Mouse (Mus musculus): ENCODE measurements at regions not wholly inside any gene's neighbourhood (a gene's known extent, or its start where the extent isn't known, plus 50 kb on each side); places are given as distances from the start of the nearest gene placed in this dataset.

DNA sequence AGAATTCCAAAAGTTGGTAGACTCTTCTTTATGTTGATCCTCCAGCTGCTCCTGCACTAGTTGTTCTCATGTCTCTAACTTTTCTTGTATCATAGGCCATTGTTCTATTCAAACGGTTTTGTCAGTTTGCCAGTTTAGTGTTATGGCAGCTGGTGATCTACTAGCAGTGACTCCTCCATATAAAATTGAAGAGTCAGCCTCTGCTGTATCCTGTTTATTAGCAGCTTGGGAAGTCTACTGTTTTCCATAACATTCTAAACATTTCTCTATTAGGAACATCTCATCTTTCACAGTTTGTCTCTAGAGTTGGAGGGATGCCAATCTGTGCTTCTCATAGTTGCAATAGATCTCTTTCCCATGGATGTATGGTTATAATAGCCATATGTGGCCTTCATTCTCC lies 58.6 kb downstream of the Drd1 start:
- no peak for DNase-seq

DNA sequence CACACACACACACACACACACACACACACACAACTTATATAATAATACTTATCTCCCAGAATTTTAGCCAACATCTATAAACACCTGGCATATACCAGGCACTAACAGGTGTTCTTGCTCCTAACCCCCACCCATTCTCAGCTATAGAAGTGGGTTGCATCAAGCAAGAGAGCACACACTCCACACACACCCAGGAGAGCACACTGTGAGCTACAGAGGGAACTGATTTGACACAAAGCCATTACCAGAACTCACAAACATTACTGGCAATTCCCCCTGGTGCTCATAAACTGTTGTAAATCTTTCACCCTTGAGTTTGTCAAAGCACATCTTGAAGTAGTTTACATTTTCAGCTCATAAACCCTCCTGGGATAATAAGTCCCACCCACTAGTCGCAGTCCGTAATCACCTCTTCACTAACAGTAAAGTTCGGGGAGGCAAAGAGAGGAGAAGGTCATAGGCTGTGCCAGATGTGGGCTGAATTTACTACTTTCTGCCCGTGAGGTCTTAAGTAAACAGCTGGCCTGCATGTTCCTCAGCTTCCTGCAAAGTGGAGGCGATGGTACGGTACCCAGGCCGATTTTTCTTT lies 62.5 kb downstream of the Drd1 start:
- DNase-seq = no peak

DNA sequence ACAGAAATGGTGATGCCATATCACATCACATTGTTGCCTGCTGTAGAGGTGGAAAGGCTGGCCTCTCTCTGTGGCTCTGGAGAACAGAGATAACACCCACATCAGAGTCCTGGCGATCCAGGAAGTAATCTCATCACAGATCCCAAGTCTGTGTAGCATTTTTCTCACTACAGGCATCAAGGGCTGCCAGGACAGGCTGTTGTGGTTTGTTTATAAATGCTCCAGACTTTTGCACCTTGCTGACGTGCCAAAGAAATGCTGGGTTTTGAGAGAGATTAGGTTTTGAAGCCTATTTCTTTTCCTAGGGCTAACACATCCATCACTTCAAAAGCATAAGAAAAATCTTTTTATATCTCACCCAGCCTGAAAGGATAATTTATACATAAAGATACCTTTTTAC lies 76.3 kb downstream of the Drd1 start:
- no peak for DNase-seq

DNA sequence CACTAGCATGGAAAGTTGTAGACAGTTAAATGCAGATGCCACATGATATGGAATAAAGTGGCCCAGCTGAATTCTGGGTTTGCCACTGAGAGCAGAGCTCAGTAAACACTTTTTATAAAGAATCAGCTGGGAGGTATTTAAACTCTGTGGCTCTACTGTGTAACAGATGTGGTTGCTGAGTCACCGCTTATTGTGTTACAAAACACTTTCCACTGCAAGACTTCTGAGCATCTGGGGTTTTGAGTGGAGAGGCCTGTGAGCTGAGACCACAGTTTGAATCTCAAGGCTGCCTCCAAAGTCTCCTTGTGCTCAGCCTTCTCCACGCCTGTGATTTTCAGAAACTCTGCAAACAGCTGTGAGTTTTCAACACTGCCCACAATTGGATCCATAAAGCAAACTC lies 86.1 kb downstream of the Drd1 start:
- no peak for DNase-seq

DNA sequence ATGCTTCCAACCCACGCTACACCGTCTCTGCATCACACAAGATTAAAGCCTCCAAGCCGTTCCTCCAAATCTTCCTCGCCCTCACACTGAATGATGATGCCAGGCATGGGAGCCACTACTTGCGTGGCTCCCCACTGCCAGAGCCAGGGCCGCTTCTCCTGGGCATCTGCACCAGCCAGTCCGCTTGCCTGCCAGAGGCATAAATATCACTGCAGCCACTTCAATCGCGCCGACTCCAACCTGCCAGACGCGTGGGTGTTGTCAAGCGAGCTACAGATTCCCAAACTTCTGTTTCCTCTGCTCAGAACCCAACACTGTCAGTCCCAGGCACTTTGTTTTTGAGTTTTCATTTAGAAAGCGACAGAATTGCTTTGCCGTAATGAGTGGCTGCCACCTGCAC lies 99.3 kb downstream of the Drd1 start:
- DNase-seq = no peak

DNA sequence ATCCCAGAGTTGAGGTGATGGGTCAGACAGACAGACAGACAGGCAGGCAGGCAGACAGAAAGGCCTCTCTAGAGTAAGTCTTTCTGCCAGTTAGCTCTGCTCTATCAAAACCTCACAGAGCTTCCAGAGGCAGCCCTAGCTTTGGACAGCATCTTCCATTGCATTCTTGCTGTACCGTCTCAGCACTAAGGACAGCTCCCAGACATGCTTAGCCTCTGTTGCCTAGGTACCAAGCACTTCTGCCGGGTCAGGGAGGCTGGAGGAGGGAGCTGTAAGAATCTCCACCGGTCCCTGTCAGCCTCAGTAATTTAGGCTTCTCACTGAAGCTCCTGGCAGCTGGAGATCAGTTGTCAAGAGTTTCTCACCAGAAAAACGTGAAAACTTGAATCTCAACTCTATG lies 107.4 kb downstream of the Drd1 start:
- no peak for DNase-seq

DNA sequence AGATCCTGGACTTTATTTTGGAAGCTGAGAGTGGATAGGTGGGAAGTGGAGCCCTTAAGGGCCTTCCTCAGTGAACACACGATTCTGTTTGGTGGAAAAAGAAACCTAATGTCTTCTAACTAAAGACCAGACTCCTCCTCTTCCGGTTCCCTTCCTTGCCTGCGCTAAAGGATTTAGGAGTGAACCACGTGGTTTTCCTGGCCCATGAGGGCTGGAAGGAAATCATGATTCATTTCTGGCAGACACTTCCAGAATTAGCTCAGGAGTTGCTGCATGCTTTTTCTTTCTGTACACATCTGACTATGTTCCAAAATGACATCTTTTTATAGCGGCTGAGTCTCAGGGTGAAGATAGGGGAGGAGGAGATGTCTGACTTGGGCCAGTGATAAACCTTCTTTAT lies 109.8 kb downstream of the Drd1 start:
- no peak for DNase-seq

DNA sequence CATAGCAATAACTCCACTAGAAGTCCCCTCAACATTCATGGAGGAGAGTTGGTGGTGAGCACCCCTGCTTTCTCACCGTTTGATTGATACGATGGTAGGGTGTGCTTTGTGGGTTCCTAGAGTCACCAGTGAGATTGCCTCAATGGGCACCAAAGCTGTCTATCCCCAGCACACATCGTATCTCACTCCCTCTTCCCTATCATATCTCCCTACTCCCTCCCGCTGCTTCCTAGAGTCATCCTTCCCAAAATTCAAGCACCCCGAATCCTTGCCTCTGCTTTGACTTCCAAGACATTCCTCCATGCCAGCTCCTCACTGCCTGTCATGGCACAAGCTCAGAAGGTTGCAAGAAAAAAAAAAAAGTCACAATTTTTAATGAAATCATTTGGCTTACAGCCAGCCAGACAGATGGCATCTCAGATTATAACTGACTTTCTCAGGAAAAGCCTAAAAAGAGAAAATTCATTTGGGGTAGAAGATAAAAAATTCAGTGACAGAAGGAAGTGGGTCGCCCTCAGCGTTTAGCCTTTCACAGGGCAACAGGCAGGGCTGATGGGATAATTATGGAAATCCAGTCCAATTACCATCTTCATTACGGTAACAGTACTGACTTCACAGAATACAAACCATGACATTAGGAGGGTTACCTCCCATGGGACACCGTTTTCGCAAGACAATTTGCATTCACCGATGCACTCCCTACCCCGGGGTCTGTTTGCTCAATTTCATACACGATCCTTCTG lies 114.3 kb downstream of the Drd1 start:
- DNase-seq = peak; percentile 84 to 88

DNA sequence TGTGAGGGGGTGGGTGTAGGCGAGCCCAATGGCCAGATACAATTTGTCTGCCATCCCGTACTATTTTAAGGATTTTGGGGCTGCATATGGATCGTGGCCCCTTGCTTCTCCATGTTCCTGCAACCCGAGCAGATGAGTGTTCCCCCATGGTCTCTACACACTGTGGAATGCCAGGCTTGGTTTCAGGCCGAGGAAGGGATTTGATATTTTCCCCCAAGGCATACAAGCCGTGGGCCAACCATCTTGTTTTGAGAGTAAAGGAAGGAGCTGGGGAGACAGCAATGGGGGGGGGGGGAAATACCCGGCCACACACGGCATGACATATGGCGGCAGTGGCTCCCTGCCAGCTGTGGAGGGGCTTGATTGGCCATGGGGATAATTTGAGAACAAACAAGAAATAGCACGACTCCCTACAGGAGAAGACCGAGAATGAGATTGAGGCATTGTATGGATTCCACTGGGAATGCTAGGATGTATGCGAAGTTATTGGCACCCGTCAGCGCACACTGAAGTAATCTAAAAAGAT lies 120.3 kb downstream of the Drd1 start:
- DNase-seq = peak; percentile 72 to 79

DNA sequence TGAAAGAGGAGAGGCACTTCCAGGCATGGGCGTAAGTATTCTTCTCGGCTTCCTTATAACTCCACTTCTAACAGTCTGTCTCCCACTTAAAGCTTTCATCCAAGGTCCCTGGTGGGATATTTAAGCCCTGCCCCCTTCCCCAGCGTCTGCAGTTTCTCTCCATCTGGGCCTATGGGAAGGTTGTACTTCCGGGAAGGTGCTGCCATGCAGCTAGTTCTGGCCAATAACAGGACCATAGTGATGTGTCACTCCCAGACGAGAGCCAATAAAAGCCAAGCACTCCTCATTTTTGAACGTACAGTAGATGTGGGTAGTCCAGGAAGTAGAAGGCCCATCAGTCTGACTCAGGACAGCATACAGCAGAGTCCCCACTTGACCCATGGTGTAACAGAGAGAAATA lies 121.0 kb downstream of the Drd1 start:
- no peak for DNase-seq

DNA sequence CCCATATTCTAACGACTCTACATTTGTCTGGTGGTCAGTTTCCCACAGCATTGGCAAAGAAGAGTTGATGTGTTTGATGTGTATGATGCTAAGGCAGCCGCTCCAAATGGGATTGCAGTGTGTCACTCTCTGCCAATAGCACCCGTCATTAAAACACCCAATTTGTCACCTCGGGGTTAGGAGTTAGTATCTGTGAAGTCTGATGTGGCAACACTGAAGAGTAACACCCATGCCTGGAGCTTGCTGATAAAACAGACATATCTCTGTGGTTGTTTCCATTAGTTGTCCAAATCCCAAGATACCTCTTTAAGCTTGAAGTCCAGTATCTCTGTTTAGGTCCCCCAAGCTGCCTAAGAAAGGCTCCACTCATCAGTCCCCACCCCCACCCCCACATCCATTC lies 129.4 kb downstream of the Drd1 start:
- DNase-seq = no peak

DNA sequence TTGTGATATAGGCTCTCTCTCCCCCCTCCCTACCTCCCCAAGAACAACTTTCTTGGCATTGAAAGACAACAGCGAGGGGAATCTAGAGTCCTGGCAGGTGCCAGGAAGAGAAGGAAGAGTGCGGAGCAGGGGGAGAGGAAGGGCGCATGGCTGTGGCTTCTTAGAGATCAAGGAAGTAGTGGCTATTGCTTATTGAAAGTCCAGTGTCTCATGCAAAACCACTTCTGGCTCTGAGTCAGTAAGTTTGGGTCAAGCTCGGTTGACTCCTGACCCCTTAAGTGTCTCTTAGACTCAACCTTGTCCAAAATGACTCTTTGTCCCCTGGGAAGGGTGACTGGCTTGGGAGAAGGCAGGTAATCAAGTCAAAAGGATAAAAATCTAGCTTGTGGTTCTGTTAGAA lies 131.1 kb downstream of the Drd1 start:
- DNase-seq = no peak

DNA sequence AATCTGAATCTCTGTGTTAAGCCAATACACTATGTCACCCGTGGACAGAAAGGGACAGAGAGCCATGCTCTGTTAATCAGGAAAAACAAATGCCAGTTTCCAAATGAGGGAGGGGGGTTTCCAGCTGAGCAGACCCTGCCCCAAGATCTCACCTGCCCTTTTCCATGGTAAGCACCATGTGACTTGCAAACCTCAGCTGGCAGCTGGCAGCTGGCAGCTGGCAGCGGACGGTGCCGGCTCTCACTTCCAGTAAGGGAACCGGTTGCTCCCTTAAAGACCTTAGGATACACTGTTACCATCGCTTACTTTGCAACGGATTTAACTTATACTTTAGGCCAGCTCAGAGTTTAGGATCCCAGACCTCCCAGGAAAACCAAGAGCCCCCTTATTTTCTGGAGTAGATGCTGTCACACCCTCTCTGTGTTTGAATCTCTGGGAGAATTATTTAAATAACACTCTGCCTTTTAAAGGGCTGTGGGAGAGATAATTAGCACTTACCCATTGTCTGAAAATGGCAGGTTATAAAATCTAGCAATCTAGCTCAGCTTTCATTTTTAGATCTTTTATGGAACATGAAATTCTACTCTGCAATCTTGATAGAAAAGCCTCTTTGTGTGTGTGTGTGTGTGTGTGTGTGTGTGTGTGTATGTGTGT lies 131.7 kb downstream of the Drd1 start:
- DNase-seq = no peak

DNA sequence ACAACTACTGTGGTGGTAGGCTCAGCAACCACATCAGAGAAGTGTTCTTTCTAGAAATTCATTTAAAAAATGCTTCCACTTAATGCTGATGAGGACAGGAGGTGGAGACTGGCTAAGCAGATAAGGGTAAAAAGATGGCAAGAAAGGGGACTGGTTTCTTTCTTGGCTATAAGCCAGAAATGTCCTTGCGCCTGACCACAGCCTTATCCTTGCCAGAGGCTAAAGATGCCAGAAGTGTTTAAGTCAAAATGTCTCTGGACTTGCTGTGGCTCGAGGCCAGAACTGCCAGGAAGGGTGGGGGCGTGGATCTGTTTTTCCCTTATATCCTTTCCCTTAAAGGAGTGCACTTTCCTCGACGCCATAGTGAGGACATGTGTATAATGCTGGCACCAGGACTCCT lies 133.7 kb downstream of the Drd1 start:
- DNase-seq = peak in 1 of 2 experiments; percentile 29

DNA sequence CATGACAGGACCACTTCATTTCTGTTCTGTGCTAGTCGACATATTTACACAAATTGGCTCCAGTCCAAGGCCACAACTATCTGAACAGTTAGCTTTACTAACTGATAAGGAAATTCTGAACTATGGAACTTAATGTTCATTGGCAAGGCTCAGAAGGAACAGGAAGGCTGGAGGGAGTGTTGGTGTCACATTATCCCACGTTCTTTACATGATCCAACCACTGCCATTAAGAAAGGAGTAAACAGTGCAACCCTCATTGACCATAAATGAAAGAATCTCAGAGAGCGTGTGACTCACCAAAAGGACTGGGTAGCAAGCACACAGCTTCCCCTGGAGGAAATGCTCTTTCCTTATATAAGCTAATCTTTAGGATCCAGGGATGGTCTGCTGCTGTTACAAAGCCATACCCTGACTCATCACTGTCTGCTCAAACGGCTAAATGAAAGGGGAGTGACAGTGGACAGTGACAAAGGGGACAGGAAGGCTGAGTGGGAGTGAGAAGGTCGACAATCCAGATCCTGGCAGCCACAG lies 135.6 kb downstream of the Drd1 start:
- DNase-seq = no peak

DNA sequence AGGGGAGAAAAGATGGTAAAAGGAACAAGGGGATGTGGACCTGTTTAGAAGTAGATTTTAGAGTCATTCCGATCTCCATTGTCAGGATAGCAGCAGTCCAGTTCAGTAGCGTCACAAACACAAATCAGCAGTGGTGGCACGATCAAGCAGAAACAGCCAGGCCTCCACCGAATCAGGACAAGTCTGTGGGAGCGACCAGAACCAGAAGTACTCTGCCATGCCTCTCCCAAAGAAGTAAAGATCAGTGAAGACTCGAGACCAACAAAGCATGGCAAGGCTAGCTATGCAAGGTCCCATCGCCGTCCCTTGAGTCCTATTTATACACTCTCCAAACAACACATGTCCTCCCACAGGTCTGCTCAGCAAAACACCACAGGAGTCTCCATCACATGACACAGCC lies 140.0 kb downstream of the Drd1 start:
- no peak for DNase-seq

DNA sequence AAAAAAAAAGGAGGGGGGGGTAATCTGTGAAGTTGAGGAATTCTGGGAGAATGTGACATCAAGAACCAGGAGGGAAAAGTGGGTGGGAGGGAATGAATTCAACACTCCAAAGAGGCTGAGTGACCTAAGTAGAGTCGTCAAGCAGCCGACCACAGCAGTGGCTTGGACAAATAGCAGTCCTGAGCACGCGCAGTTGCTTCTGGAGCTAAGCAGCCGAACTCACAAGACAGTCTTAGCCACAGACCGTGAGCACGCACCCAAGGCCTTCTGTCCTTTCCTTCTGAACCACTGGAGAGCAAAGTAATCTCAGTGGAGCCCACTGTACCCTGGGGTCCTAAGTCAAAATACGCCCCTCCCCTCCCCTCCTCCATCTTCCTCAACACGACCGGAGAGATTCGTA lies 141.1 kb downstream of the Drd1 start:
- DNase-seq = no peak

DNA sequence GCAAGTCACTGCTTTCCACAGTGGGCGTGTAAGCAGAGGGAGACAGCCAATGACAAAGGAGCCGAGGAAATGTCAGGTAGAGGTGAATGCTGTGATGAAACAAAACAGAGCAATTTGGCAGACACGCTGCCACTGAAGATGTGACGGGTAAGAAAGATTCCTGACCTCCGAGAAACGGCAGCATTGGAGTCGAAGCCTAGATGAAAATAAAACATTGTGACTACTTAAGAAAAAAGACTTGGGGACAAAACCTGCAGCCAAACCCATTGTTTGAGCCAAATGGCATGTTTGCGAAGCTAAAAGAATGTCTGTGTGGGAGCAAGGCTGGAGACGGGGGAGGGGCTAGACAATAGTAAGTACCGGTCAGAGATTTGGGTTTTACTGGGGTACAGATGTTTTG lies 142.0 kb downstream of the Drd1 start:
- no peak for DNase-seq

DNA sequence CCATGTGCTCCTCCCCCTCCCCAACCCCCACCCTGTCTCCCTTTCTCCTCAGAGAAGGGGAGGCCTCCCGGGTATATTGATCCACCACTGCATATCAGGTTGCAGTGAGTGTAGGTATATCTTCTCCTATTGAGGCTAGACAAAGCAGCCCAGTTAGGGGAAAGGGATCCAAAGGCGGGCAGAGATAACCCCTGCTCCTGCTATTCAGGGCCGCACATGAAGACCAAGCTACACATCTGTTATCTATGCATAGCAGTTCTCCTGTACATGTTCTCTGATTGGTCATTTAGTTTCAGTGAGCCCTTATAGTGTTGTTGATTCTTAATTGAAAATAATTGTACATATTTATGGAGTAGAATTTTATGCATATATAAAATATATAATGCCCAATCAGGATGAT lies 143.7 kb downstream of the Drd1 start:
- no peak for DNase-seq

DNA sequence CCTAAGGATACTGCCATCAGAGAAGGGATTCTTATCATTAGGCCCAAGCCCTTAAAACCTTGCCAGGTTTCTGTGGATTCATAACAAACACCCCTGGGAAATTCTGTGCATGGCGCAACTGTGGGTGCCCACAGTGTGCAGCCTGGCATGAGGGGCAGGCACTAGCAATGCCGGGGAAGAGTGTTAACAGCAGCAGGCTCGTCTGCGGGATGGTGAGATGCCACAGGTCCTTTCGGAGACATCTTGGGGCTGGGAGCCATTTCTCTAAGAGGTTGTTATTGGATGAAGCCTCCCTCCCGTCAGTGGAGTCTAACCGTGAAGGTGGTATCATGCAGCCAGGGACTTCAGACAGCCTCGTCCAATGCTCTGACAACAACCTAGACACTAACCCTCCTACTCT lies 144.2 kb downstream of the Drd1 start:
- no peak for DNase-seq

DNA sequence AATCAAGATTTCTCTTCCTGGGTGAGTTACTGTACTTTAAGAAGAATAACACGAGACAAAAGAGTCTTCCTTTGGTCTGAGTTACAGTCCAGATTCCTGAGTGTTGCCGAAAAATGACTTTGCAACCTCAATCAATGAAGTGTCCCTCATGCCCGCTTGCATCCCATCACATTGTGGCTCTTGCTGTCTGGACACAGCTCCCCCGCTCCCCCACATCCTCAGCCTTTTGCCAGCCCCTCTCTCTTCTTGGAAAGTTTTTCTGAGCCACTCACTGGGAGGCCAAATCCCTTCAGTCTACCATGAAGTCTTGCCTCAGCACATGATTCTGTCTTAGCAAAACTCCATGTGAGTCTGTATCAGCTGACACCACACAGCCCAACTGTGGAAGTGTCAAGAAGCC lies 145.3 kb downstream of the Drd1 start:
- DNase-seq = no peak

DNA sequence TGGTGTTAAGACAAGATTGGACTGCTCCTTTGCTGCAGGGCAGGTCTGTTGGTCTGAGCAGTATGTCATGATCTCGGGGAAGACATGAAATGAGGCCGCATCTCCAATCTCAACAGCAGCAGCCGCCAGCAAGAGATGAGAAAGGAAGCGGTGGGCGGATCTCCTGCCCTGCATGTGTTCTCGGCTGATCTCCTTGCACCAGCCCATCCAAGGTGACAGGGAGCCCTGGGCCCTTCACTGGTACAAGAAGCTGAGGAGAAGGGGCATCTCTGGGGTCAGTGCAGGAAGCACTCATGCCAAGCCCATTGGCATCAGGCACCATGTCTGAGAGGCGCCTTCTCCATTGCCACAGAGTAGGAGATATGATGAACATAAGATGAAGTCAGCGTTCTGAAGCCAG lies 151.0 kb downstream of the Drd1 start:
- DNase-seq = no peak

DNA sequence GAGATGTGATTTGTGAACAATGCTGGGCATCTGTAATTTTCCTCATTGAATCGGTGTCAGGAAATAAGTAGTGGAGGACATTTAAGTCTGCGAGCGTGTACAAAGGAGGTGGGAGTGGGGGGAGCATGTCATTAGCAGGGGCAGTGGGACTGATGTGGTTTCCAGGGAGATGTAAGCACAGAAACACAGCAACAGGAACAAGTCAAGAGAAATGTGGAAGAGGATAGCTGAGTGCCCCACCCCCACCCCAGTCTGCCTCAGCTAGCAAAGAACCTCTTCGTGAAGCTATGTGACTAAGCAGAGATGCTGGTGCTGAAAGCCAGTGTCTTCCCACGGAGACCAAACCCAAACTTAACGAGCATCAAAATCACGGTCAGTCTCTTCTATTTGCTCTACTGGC lies 151.9 kb downstream of the Drd1 start:
- DNase-seq = no peak

DNA sequence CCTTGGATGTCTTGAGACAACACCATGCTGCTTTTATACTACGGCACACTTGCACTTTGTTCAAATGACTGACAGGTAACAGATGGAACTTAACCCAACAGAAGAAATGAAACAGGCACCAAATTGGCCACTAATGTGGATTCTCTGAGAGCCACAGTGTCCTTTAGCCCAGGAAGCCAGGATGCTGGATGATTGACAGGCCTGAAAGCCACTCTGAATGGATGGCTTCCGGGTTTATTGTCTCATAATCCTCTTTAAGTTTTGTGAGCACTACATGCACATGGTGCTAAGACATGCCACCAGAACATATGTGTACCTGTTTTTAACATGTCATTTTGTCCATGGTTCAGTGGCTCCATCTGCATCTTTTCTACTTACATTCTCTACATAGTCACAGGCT lies 152.7 kb downstream of the Drd1 start:
- DNase-seq = no peak

Measured in cerebellum, postnatal 10 days (tissue).